Mouse (Mus musculus): ENCODE data around the gene Kcnj12.
A peak's percentile ranks its signal among the peaks of the same experiment; 100 is the strongest.

Kcnj12 gene

DNA sequence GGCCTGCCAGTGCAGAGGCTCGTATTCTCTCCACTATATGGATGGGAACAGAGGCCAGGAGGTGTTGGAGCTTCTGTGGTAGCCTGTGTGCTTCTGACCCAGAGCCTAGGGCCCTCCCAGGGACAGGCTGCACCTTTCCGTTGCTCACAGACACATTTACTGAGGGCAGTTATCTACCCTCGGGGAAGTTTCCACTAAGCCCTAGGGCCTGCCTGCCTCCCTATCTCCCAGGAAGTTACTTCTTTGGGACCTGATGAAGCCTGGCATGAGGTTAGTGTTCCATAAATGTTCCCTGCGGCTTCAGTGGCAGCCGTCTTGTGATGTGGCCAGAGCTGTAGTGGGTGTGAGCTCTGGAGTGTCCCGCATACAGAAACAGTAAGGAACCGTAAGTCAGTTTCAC, 3.2 kb downstream of the Kcnj12 start:
- no peak for DNase-seq

DNA sequence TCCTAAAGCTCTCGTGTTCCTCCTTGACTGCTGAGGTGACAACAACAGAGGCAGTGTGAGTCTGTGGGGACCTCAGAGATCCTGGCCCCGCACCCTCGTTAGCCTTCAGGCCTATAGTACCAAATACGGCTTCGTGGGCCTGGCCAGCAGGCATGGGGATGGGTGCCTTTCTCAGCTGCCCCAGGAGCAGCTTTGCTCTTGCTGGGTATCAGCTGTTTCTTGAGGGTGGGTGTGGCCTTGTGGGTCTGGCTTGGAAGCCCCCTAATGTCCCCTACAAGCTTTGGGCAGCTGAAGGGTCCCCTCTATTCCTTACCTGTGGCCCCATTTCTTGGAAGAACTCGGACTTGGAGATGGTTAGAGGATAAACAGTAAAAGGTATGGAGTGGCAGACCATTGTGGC, 4.0 kb downstream of the Kcnj12 start:
- no peak for DNase-seq

DNA sequence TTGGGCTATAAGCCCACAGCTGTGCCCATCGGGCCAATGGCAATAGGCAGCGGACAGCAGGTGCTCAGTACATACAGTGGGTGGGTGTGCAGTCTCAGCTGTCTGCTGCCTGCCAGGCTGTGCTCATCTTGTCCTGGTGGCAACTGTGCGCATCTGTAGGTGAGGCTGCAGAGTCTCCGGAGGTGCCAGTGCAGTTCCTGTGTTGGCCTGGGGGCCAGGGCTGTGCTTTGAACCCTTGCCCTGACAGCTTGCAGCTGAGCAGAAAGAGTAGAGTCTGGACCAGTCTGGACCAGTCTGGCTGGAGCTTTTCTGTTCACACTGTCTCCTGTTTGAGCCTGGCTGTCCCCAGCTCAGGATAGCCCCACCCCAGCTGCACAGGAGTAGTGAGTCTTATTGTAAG, 4.8 kb downstream of the Kcnj12 start:
- no peak for DNase-seq

DNA sequence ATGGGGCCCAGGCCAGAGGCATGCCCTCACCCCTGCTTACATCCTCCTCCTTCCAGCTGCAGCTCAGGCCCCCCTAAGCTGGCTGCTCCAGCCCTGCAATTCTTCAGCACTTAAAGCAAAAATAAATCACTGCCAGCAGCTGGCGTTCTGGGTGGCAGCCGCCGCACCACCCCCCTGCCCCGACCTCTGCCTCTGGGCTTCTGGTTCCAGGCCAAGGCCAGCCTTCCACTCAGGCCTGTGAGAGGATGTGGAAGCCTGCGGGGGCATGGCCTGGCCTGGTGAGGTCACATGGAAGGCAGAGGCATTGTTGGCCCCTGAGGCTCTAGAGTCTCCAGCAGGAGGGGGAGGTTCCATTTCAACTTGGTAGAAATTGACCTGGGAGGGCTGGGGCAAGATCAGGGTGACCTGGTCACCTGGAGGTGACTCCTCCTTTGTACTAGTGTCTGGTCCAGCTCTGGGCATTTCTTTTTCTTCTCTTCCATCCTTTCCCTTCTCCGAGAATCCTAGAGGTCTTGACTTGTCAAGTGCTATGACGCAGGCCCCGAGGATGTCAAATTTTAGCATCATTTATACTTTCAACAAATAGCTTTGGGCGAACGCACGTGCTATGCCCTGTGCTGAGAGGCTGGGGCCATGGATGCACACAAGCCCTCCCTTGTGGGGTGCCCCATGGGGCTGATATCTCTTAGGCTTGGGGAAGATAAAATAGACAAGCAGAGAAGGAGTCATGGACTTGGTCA, 6.0 kb downstream of the Kcnj12 start:
- DNase-seq: peak; percentile 68

DNA sequence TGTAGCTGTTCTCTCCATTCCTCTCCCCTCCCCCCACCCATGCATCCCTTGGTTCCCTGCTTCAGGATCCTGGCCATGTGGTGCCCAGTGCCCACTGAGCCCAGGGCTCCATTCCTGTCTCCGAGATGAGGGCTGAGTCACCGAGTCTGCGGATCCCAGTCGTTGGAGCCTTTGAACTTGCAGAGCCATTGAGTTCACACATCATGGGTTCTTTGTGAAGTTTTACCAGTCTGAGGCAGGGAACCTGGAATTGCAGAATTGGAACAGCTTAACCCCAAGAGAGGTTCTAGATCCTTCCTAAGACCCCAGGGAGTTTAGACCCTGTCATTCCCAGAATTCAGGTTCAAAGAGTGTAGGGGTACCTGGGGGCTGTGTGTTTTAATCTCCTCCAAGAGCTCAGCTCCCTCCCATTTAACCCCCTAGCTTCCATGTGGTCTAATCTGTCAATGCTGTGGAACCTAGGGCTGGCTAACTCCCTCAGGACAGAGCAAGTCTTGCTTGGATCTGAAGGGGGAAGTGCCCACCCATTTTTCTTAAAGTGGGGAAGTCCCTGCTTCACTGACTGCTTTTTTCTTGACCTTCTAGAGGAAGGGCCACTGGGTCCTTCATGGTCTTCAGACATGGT, 6.9 kb downstream of the Kcnj12 start:
- no peak for DNase-seq

DNA sequence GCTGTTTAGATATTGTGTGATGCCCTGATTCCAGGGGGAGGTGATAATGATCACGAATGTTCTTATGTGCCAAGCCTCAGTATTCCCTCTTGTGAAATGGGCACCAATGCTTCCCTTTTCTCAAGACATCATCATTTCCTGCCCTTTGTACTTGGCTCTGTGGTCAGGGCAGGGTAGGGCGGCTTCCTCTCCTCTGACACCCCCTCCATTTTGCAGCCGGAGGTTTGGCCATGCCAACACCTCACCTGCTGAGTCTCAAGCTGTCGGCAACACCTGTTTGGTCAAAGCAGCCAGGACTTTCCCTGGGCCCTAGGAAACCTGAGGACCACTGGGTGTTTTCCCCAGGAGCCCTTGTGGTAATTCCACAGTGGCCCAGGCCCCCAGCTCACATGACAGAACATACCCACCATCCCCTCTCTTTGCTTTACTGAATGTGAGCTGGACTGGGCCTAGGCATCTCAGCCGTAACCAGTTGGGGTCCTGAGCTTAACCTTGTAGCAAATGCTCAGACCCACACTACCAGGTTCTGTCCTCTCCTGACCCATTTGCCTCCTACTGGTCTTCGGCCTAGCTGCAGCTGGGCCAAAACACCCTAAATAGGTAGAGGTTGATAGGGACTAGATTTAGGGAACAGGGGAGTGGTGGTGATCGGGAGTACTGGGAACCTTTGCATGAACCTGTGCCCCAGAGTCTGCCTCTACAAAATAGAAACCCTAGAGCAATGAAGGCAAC, 7.7 kb downstream of the Kcnj12 start:
- no peak for DNase-seq

DNA sequence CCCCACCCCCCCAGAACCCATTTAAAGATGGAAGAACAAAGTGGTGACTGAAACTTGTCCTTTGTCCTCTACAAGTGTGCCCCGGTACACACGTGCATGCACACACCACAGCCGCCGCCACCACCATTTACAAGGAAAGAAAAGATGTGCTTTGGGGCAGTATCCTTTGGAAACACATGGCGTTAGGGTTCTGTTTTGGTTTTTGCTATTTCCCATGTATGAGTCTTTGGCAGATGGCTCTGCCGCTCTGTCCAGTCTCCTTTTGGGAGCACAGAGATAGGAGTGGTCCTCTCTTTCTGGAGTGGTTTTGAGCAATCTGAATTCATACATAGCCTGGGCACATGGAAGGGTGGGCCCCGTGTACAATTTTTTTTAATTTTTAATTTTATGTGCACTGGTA, 8.8 kb downstream of the Kcnj12 start:
- no peak for DNase-seq

DNA sequence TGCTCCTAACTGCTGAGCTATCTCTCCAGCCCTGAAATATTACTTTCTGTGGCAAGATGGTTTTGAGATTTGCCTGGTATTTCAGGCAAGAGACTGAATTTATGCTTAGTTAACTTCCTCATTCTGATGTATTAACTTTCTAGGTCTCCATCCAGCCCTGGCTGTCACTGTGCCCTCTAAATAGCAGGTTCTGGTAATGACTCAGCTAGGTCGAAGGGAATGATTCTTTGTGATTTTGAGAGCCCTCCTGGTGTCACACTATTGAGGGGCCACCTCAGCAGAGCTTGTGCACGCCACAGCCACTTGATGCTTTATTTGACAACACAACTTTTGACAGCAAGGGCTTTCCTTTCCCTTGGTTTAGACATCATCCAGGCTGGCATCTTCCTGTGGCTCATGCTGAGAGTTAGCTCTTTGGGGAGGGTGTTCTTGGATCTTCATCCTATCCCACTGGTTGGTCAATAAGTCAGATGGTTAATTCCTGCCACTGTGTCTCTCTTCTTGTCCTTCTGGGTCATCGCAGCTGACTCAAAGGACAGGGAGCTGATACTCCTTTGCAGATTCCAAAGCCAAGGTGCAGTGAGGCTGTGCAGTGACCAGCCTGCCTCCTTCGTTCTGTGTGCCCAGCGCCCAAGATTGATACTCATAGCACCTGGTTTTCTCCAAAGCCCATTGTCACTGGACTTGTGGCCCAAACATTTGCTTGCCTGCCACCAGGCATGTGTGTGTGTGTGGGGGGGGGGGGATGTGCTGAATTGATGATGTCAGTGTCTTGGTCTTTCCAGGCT, 9.5 kb downstream of the Kcnj12 start:
- DNase-seq: no peak

DNA sequence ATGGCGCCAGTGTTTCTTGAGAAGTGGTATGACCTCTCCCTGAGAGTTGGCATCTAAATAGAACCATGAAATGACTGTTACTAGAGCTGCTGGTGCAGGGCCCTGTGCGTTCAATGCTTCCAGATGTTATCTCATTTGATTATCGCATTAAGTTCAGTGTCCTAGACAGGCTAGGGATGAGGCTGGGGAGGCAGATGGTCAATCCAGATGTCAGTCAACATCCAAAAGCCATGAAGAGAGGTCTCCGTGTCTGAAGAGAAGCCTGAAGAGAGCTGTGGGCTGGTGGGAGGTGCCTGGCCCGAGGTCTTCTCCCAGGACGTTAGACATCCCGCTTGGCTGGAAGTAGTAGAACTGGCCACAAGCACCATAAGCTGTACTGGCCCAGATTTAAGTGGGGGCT, 10.1 kb downstream of the Kcnj12 start:
- no peak for DNase-seq

DNA sequence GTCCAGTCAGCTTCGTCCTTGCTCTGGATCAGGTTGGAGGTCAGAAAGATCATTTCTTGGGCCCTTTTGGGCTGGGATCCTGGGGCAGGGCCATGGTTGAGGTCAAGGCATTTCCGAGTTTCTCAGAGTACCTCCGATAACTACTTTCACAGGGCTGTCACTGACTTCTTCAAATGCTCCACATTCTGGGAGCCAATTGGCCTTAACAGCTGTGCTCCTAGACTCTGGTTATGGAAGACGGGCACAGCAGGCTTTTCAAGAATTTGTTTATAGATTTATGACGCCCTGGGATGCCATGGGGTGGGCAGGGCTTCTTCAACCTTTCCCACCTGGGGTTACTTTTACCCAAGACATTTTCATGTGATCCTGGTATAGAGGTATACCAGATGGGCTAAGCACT, 10.8 kb downstream of the Kcnj12 start:
- DNase-seq: no peak

DNA sequence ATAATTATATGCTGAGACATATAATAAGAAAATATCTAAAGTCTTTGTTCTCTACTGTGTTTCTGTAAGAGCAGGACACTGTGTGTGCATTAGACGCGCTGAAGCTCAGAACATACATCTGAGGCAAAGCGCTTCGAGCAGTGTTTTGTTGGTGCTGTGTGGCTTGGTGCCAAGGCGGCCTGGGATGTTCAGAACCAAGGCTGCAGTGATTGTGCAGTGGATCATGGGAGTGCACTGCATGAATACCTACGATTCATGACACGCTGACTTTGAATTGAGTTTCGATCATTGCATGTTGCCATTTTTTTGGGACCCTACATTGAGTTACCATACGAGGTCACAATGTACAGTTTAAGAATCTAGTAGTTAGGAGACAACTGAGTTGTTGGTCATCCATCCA, 14.3 kb downstream of the Kcnj12 start:
- DNase-seq: no peak

DNA sequence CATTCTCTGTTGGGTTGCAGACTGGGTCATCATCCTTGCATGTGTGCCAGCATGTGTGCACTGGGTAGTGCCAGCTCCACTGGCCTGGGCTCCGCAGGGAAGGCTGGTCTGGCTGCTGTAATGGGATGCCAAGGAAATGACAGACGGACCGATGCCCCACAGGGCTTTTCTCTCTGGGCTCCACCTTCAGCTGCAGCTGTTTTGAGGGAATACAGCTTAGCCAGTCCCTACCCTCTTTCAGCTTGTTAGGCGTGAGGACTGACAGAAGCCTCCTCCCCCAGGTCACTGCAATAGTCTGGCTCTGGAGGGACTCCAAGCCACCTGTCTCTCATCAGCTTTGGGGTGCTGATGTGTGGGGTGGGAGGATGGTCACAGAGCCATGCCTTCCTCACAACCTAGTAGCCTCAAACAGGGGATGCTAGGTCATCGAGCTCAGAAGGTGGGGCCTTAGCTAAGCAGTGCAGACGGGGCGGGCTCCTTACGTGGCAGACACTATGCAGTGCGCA, 16.0 kb downstream of the Kcnj12 start:
- DNase-seq: no peak

DNA sequence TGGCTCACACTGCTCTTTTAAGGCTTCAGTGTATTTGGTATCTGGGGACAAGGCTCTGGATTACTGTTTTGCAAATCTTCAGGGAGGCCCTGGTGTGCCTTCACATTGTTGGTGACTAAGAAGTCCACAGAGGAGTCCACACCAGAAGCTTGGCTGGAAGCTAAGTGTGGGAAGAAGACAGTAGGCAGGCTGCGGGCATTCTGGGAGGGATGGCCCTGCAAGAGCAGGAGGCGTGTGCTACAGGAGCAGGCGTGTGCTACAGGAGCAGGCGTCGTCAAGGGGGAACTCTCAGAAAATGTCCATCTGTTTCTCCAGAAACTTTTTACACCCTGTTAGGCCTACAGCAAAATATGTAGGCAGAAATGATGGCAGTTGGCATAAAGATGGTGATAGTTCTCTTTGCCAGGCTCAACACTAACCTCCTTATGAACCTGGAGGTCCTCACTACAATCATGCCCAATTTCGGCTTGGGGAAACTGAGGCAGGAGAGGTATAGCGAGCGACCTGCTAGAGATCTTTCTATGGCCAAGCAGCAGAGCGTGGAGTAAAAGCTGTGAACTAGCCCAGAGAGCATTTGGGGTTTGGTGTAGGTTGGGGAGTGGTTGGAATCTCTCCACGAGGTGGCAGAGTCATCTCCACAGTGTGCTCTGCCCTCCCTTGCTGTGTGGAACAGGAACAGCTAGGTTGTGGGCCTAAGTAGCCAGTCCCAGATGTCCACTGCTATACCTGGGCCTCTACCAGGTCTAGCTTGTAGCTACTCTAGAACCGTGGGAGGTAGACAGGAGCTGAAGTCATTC, 18.7 kb downstream of the Kcnj12 start:
- no peak for DNase-seq

DNA sequence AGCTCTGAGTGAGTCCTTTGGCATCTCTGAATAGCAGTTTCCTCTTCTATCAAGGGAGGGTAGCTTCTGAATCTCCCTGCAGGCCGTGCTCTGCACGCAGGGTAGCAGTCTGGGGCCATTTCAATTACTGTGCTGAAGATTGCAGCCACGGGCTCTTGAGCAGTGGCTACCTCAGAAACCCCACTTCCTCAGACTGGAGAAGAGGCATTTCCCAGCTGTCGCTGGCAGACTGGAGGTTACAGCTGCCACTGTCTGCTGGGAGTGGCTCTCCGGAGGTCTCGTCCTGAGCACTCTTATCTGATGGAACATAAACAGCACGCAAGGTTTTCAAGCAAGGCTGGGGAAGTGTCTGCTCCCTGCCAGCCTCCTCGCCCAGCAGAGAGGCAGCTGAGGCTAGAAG, 20.2 kb downstream of the Kcnj12 start:
- no peak for DNase-seq

DNA sequence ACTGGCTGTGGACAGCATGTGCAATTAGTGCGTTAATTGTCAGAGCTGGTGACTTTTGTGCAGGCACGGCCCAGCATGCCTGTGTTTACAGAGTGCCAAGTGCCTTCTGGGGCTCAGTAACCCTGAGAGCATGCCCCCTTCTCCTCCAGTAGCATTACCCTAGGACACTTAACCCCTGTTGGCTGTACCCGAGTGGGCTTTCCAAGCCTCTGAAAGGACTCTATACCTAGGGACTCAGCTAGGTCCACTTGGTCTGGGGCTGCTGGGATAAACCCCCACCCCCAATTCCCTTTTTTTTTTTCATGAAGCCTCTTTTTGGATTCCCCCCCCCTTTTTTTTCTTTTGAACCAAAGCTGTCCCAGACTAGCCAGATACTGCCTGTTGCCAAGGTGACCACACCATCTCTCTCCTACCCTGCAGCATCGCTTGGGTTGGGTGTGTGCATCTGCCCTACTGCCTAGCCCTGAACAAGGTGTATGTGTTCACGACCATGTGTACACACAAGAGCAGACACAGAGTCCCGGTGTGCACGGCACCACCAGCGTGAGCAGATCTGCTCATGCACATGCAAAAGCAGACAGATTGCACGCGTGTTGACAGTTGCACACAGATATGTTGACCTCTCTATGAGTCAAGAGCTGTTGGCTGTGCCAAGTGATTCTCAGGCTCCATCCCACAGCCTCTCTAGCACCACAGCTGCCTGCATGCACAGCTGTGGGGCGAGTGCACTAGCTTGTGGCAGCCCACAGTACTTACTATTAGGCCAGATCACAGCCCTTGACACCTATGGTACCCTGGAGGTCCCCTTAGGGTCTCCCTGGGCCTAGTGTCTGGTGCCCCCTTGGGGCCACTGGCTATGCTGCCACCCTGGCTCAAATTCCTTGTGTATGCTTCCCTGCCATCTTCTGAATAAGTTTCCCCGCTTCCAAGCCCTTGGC, 21.0 kb downstream of the Kcnj12 start:
- DNase-seq: peak; percentile 30

DNA sequence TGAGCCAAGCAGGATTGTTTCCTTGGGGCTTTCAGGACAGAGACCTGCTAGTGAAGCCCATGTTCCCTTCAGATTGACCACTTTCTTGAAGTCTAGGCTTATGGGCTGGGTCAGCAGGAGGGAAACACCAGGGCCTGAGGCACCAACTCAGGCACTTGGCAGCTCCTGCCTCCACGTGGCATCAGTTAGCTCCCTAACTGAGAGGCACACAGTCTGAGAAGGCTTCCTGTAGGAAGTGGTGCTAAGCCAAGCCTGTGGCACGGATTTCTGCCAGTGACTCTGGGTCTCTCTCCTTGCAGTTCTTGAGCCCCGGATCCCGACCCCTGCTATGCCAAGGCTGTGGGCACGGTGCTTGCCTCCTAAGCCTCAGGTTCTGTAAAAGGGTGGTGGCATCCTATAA, 22.4 kb downstream of the Kcnj12 start:
- DNase-seq: no peak

DNA sequence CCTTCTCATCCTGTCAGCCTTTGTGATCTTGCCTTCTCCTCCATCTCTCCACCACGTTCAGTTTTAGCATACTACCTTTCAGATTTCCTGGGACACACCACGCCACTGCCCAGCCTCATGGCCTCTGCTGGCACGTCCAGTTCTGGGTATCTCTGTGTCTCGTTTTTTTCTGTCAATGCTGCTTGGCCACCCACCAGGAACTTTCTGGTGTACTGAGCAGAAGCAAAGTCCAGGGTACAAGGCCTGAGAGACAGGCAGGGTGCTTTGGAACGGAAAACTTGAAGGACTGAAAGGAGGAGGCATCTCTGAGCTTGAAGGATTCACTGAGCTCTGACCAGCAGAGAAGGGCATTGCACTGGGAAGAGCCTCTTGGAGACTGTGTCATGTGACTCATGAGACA, 25.1 kb downstream of the Kcnj12 start:
- peak; percentile 84 for DNase-seq

DNA sequence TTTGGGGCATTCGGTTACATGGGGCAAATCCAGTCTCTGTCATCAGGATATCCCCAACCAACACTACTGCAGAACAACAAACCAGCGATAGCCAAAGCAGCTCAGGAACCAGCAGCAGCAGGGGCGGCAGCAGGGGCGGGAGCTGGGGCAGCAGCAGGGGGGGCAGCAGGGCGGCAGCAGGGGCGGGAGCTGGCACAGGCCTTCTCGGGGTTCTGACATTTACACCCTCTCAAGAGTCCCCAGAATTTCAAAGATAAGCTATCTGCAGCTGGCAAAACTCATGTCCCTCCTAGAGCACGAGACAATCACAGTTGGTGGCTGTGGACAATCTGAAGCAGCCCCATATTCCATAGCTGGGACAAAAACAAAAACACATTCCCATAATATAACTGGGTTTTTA, 28.8 kb downstream of the Kcnj12 start:
- no peak for DNase-seq

DNA sequence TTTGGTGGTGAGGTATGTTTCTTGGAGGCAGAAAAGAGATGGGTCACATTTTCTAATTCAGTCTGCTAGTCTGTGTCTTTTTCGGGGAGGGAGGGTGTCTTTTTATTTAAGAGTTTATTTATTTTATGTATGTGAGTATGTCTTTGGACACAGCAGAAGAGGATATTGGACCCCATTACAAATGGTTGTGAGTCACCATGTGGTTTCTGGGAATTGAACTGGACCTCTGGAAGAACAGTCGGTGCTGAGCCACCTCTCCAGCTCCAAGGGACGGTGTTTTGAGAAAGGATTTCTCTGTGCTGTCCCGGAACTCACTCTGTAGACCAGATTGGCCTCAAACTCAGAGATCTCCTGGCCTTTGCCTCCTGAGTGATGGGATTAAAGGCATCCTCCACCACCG, 34.5 kb downstream of the Kcnj12 start:
- no peak for DNase-seq

DNA sequence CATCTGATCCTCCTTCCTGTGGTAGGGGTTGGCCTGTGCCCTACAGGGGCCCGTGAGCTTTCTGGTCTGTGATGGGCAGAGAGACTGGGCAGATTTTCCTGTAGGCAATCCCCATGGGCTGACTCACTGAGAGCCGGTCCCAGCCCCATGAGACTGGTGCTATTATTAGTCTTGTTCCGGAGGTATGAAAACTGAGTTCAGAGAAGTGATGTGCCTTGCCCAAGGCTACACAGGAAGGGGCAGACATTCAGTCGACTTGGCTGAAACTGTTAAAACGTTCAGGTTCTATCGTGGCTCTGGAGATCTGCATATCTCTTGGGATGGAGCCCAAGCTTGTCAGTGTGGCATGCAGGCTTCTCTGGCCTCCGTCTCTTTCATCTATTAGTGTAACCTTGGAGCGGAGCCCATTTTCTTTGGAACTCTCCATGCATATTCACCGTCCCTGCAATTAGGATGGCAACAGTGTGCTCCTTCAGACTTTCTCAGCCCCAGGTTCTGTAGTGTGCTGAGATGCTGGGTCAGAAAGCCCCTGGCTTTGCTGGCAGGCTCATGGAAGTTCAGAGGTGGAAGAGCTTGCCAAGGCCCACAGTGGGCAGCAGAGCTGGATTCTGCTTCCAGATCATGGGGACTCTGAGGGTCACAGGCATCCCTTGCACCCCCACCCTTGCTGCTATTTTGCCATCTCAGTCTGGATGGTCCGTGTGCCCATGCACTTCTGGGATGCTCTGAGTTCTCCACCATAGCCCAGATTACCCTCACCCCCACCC, 37.5 kb downstream of the Kcnj12 start:
- DNase-seq: no peak

Data from kidney, adult 9 months (tissue).